Mouse (Mus musculus) heart, postnatal 14 days (tissue): ENCODE data around the gene Nfia. TPM values are rescaled to one million over a fixed set of nuclear protein-coding genes. Genes with fewer than 3 reads are reported as not detected.

Experiments
- DNase-seq, 2 experiments: peaks; one replicate each; pipeline ENCODE4 v3.0.0; 2021 to 2022
- intact Hi-C: fragments of 180-260 bp; cut with DNase I; formaldehyde crosslinking; loops from one replicate; pipeline ENCODE4 v1.15.1; 2025
- total RNA-seq, 2 experiments: library from RNA; stranded (reverse); gene quantifications; 2 replicates each; pipeline ENCODE4 v1.2.3; 2021

Nfia gene
- total RNA-seq, 2 experiments from 2014 or later: 159 to 170 TPM

- DNase-seq: no peak
- intact Hi-C loops: loop anchor here (10.0 kb wide), 1 partner anchor 555 kb away; no protein-coding TSS in a partner anchor
Measured at GRCm38 (mm10) chr4:98119949-98120531, 347.5 kb downstream of the Nfia start.

GRCm38 (mm10) chr4:98120706-98121340 lies 348.3 kb downstream of the Nfia start:
- intact Hi-C loops: no loop called here

GRCm38 (mm10) chr4:98126003-98126677 lies 353.6 kb downstream of the Nfia start:
- intact Hi-C loops: no loop called here

More at GRCm38 (mm10) chr4:98120706-98121340, 348.3 kb downstream of the Nfia start:
- DNase-seq: no peak

GRCm38 (mm10) chr4:98130798-98131197 lies 358.3 kb downstream of the Nfia start:
- no peak for DNase-seq
- intact Hi-C loops: no loop called here

More at GRCm38 (mm10) chr4:98126003-98126677, 353.6 kb downstream of the Nfia start:
- no peak for DNase-seq

DNA sequence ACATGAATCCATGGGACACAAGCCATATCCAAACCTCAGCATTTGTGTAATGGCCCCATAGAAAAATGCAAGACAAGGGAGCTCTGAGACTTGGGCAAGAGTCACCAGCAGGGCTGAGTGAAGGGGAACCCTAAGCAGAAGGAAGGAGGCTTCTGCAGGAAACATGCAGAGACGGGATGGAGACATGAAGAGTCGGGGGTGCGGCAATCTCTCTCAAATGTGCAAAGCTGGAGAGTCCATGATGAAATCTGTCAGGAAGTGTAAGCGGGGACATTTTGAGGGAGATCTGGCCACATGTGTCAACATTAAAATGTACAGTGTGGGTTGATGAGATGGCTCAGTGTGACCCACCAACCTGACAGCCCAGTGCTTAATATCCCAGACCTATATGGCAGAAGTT lies 361.5 kb downstream of the Nfia start:
- no peak for DNase-seq
- intact Hi-C loops: no loop called here

- DNase-seq: no peak
- intact Hi-C loops: no loop called here
Measured at GRCm38 (mm10) chr4:98136072-98136471, 363.5 kb downstream of the Nfia start.

- peak; percentile 36 to 38 for DNase-seq
- intact Hi-C loops: no loop called here
Measured at GRCm38 (mm10) chr4:98142879-98143436, 370.4 kb downstream of the Nfia start.

- no peak for DNase-seq
- intact Hi-C loops: no loop called here
Measured at GRCm38 (mm10) chr4:98150576-98150975, 378.0 kb downstream of the Nfia start.

- DNase-seq: no peak
- intact Hi-C loops: no loop called here
Measured at GRCm38 (mm10) chr4:98157921-98158320, 385.4 kb downstream of the Nfia start.

DNA sequence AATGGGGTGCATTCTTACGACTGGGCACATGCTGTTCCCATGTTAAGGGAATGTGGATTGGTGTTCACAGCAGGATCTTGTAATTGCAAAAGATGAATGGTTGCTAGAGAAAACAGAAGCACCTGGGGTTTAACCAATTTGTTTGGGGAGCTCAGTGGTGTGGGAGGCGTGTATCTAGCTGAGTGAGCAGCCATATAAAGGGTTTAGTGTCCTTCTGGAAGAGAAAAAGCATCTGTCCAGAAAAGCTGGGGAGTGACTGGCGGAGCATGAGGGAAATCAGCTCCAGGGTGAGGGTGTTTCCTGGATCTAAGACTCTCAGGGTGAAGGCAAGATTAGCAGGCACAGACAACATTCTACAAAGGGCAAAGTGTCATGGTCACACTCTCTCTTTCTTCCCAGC lies 393.8 kb downstream of the Nfia start:
- no peak for DNase-seq
- intact Hi-C loops: no loop called here

Other genes with a start within 250 kb of the Nfia start
- gene E130114P18Rik, start 5.3 kb downstream of the Nfia start, total RNA-seq: not detected